Mouse (Mus musculus) liver, postnatal 0 days (tissue): ENCODE measurements around the gene 4931409K22Rik.

Source experiments
- CTCF ChIP-seq: sonication (generic); IDR thresholded peaks from 2 replicates; pipeline ENCODE4 v1.5.1; 2016; ENCODE audit warnings: antibody characterized with exemption, low read depth
- EP300 ChIP-seq: IDR thresholded peaks from 2 replicates; pipeline ENCODE4 v1.6.1; 2016; ENCODE audit warnings: antibody characterized with exemption, low read depth, mild to moderate bottlenecking

- no peak for TF ChIP-seq CTCF
- no peak for TF ChIP-seq EP300
Observed at GRCm38 (mm10) chr5:24524522-24524921, 32.1 kb downstream of the 4931409K22Rik start.
